Mouse (Mus musculus): ENCODE measurements around the gene Sox6.

DNA sequence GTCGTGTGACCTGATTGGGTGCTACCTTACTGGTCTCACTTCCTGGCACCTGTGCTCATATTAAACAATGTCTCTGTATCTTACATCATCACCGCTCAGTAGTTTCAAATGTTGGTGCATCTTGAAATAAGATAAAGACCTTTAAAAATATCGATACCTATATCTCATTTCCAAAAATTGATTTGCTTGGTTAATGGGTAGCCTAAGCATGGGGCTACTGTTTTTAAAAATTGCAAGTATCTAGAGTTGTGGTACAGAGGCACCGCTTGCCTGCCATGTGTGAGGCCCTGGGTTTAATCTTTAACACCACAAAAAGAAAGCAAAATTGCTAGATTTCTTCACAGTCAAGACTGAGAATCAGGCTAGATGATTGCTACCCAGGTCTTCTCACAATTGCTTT is 187.5 kb downstream of the Sox6 start:
- TF ChIP-seq CTCF (IDR thresholded peaks at IDR 0.05) (no peak), POLR2A (IDR thresholded peaks at IDR 0.05; ENCODE audit: insufficient read depth, low read depth, low read length) (no peak)
